Mouse (Mus musculus): ENCODE results near the gene Camkv.

The Camkv gene

GRCm38 (mm10) chr9:107987950-107988349, 52.5 kb downstream of the Camkv start:
- no peak for DNase-seq (ENCODE audit: low spot score)

GRCm38 (mm10) chr9:107992197-107992596, 56.7 kb downstream of the Camkv start, which contains the start of gene Cdhr4:
Gene Cdhr4 (plus strand): TSS chr9:107992497.
- DNase-seq (ENCODE audit: low spot score) = no peak

- no peak for DNase-seq (ENCODE audit: low spot score)
Measured at GRCm38 (mm10) chr9:107993013-107993412, 57.5 kb downstream of the Camkv start.

GRCm38 (mm10) chr9:107994464-107994863, 59.0 kb downstream of the Camkv start:
- DNase-seq (ENCODE audit: low spot score) = no peak

- DNase-seq (ENCODE audit: low spot score) = no peak
Measured at GRCm38 (mm10) chr9:107995513-107995912, 60.0 kb downstream of the Camkv start.

- DNase-seq (ENCODE audit: low spot score) = no peak
Measured at GRCm38 (mm10) chr9:107996049-107996448, 60.6 kb downstream of the Camkv start, which contains the start of gene Gm20662. Gene Gm20662 (plus strand): TSS chr9:107996349.
